Mouse (Mus musculus) embryonic facial prominence, embryonic 13.5 days (tissue): ENCODE data around the gene Kif12. TPM values are rescaled to one million over a fixed set of nuclear protein-coding genes. Genes with fewer than 3 reads are reported as not detected.

Source experiments
- ATAC-seq: fragments of 200-750 bp; cut with Nextera tagmentation; 2 replicates; pipeline ENCODE4 v1.8.0; 2017; ENCODE audit warnings: low read depth; ENCODE audit not compliant: insufficient number of reproducible peaks, insufficient read depth, low FRiP score, low TSS enrichment
- H3K27ac ChIP-seq: fragments of 300-500 bp; sonication (generic); 2 replicates; pipeline ENCODE4 v1.5.1; 2015; ENCODE audit warnings: moderate library complexity, mild to moderate bottlenecking, inconsistent platforms
- H3K27me3 ChIP-seq: fragments of 300-500 bp; sonication (generic); 2 replicates; pipeline ENCODE4 v1.6.1; 2015; ENCODE audit warnings: mild to moderate bottlenecking, inconsistent platforms
- H3K36me3 ChIP-seq: fragments of 300-500 bp; sonication (generic); 2 replicates; pipeline ENCODE4 v1.6.1; 2015; ENCODE audit warnings: mild to moderate bottlenecking, inconsistent platforms
- H3K4me1 ChIP-seq: fragments of 300-500 bp; sonication (generic); 2 replicates; pipeline ENCODE4 v1.6.1; 2015; ENCODE audit warnings: inconsistent platforms
- H3K4me2 ChIP-seq: fragments of 300-500 bp; sonication (generic); 2 replicates; pipeline ENCODE4 v1.6.1; 2015; ENCODE audit warnings: moderate library complexity, mild to moderate bottlenecking, inconsistent platforms
- H3K4me3 ChIP-seq: fragments of 300-500 bp; sonication (generic); 2 replicates; pipeline ENCODE4 v1.5.1; 2015; ENCODE audit warnings: mild to moderate bottlenecking, inconsistent platforms
- H3K9ac ChIP-seq: fragments of 300-500 bp; sonication (generic); 2 replicates; pipeline ENCODE4 v1.6.1; 2015; ENCODE audit warnings: mild to moderate bottlenecking, inconsistent platforms
- H3K9me3 ChIP-seq: fragments of 300-500 bp; sonication (generic); 2 replicates; pipeline ENCODE4 v1.6.1; 2016; ENCODE audit warnings: inconsistent platforms
- WGBS: fragments of 180-500 bp; shearing (Covaris S2); methylation state at CpG from one replicate; pipeline ENCODE4 v1.1.7; 2015; ENCODE audit warnings: mixed read lengths; 5-methylcytosine and 5-hydroxymethylcytosine counted together
- polyA plus RNA-seq: library from polyadenylated mRNA; unstranded; fragments of >200 nt; fragmentation: Nextera tagmentation; extraction: Ambion mirVana; gene quantifications from 2 replicates; pipeline ENCODE4 v1.2.1, GENCODE M21; 2015

The Kif12 gene
- polyA plus RNA-seq, 1 experiment from 2014 or later = not detected

DNA sequence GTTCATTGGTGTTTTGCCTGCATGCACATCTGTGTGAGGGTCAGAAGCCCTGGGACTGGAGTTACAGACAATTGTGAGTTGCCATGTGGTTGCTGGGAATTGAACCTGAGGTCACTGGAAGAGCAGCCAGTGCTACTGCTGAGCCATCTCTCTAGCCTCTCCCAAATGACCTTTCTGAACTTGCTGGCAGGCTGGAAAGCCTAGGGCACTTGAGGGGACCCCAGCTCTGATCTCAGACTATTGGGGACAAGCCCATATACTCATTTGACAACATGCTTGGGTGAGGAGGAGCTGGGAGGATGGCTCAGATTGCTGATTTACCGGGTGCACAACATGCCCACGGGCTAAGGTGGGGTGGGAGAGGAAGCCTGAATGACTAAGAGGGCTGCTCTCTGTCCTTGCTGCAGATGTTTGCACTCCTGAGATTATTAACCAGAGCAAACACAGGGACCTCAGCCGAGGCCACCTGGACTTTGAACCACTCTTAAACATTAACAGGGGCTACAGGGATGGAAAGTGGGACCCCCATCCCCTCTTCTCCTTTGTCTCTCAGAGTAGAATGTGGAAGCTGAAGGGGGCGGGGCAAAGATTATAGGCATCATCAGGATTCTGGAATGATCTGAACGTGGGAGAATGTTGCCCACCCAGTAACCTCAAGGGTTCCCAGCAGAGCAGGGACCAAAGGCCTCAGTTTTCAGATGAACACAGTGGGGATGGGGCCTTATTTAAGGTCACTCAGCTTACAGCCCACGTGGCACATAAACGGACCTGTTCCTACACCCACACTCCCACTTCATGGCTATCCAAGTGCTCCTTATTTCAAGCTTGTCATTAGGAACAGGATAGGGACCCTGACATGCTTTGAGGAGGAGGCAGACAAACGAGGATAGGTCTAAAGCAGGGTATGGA, 15.0 kb downstream of the Kif12 start:
- WGBS = 55% methylated on average over 8 of the region's 8 CpGs
- H3K4me1 ChIP-seq = peaks cover 6% of the 10 kb centered on the region
- H3K9ac ChIP-seq = no peak overlapping the region
- no peak overlapping the region for H3K4me3 ChIP-seq
- no peaks in the 10 kb centered on the region for H3K36me3 ChIP-seq
- H3K27me3 ChIP-seq = no peaks in the 10 kb centered on the region
- H3K9me3 ChIP-seq = no peaks in the 10 kb centered on the region
- no peak overlapping the region for H3K27ac ChIP-seq
- no peak overlapping the region for H3K4me2 ChIP-seq
- no peak for ATAC-seq

DNA sequence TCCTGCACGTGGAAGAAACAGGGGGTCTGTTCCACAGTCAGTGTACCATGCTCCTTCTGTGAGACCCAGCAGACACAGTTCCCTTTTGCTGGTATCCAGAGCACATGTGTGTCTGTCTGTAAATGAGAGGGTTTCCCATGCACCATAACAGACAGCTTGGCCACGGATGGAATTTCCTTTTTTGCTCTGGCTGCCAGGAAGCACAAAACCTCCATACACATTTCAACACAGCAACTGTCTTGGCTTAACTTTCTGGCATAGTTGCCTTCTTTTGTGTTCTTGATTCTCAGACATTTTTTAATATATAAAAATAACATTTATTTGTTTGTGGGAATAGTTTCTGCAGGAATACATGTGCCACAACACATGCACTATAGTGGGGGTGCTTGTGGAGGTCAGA, 16.3 kb downstream of the Kif12 start:
- Histone ChIP-seq H3K4me3 (no peak overlapping the region), H3K27ac (no peak overlapping the region)
- WGBS = 44% methylated on average over 2 of the region's 2 CpGs

DNA sequence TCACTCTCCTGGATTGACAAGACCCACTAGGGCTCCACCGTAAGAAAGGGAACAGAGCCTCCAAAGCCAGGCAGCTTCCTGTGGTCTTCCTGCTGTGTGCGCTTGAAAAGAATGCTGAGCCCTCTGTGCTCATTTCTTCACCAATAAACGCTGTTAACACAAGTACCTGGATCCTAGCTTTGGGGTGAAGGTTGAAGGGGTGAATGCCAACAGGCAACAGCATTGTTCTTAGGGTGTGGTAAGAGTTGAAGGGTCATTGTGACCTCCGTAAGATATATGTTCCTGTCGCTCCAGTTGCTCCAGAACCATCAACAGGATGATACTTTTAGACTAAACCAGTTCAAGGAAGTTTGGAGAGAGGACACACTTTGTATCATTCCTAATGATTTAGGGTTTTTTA, 17.2 kb downstream of the Kif12 start, which contains the start of gene Ambp:
TSS of gene Ambp (minus strand) at position 101 of the 400 bp plus-strand sequence.
- Histone ChIP-seq H3K9ac (no peak within 1 kb of the TSS), H3K27ac (no peak within 1 kb of the TSS), H3K9me3 (no peaks in the 10 kb centered on the region), H3K4me3 (no peak within 1 kb of the TSS), H3K4me2 (no peak within 1 kb of the TSS), H3K4me1 (peaks cover 6% of the 10 kb centered on the region), H3K36me3 (no peaks in the 10 kb centered on the region), H3K27me3 (no peaks in the 10 kb centered on the region)
- WGBS = 58% methylated on average over 5 of the region's 5 CpGs
- no peak for ATAC-seq

More for the DNA sequence above, 16.3 kb downstream of the Kif12 start:
- no peak overlapping the region for H3K4me2 ChIP-seq
- H3K9ac ChIP-seq = no peak overlapping the region
- no peaks in the 10 kb centered on the region for H3K9me3 ChIP-seq
- ATAC-seq = no peak
- no peaks in the 10 kb centered on the region for H3K36me3 ChIP-seq
- peaks cover 6% of the 10 kb centered on the region for H3K4me1 ChIP-seq
- no peaks in the 10 kb centered on the region for H3K27me3 ChIP-seq

DNA sequence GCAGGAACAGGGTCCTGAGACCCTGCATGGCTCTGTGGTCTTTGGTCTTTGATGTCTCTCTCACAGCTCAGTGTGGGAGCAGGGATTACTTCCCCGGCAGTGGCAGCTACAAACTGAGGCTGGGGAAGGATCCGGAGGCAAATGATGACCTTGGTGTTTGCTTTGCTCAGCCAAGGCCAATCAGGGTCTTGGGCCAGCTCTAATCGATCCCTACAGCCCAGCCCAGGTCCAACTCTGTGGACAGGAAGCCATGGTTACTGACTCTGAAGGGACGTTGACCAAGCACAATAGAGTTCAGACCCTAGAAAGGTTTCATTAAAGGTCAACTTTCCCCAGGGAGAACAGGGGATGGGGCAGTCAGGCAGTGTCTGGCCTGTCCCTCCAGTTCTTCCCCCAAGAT, 17.9 kb downstream of the Kif12 start:
- Histone ChIP-seq H3K4me3 (no peak overlapping the region), H3K9me3 (no peaks in the 10 kb centered on the region), H3K27ac (no peak overlapping the region), H3K4me2 (no peak overlapping the region), H3K27me3 (no peaks in the 10 kb centered on the region), H3K36me3 (no peaks in the 10 kb centered on the region), H3K9ac (no peak overlapping the region), H3K4me1 (peaks cover 4% of the 10 kb centered on the region)
- 67% methylated on average over 4 of the region's 4 CpGs for WGBS
- ATAC-seq = no peak

DNA sequence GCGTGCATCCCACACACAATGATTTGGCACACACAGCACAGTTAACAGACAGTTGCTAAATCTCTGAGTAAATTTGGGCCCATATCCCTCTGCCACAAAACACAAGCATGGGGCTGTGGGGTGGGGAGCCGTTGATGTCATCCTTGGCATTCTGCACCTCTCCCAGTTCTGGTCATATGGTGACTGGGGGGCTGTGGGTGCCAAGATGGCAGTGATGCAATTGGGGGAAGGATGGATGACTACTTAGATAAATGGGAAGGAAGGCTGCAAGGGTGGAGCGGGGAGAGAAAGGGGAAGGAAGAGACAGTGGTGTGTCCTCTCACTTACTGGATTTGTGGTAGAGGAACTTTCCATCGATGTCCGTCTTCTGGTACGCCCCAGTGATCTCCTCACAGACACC, 20.8 kb downstream of the Kif12 start:
- H3K4me2 ChIP-seq = no peak overlapping the region
- no peaks in the 10 kb centered on the region; the same call in 1 of the 2 replicates for H3K9me3 ChIP-seq
- WGBS = 92% methylated on average over 6 of the region's 6 CpGs
- peaks cover 4% of the 10 kb centered on the region; the same call in 1 of the 2 replicates for H3K4me1 ChIP-seq
- no peaks in the 10 kb centered on the region for H3K27me3 ChIP-seq
- no peak overlapping the region for H3K27ac ChIP-seq
- no peak overlapping the region for H3K4me3 ChIP-seq
- H3K9ac ChIP-seq = no peak overlapping the region
- no peaks in the 10 kb centered on the region for H3K36me3 ChIP-seq
- no peak for ATAC-seq

DNA sequence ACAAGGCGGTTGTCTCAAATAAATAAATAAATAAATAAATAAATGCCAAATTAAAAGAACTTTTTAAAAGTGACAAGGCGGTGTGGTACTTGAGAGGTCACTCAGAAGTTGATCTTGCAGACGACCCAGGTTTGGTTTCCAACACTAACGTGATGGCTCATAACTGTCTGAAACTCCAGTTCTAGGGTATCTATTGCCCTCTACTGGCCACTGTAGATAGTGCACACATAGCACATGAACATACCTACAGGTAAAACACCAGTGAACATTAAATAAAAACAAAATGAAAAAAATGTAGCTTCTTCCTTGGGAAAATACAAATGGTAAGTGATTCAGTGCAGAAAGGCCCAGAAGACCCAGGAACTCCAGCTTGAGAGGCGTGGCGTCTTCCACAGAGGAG, 24.7 kb downstream of the Kif12 start:
- Histone ChIP-seq H3K27me3 (no peaks in the 10 kb centered on the region), H3K27ac (no peak overlapping the region), H3K4me3 (no peak overlapping the region), H3K4me2 (no peak overlapping the region), H3K36me3 (no peaks in the 10 kb centered on the region), H3K9ac (no peak overlapping the region), H3K4me1 (no peaks in the 10 kb centered on the region), H3K9me3 (no peaks in the 10 kb centered on the region; the same call in 1 of the 2 replicates)
- 95% methylated on average over 6 of the region's 6 CpGs for WGBS
- ATAC-seq = no peak

DNA sequence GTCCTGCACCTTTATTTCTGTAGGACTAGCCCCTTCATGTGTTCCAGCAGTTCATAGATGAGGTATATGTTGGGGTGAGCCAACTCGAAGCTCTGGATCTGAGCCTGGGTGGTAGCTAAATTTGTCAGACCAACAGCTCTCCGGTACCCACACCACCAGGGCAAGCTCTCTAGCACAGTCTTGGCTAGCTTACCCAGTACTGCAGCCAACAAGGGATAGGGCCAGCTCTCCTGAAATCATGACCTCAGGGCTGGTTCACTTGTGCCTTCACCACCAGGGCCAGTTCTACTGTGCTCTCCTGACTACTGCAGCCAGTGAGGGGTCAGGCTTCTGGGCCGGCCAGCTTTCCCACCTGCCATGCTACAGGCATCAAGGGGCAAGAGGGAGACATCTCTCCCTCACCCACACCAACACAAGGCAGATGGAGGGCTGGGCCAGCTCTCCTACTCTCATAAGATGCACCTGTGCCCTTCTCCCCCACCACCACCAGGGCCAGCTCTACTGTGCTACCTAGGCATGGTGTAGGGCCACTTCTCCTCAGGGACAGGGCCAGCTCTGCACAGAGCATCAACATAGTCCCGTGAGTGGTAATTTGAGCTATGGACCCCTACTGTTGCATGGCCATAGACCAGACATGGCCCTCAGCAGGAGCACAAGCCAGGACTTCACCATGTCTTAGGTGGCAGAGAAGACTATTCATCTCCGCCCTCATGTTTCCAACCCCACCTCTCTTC, 41.9 kb downstream of the Kif12 start:
- no peaks in the 10 kb centered on the region for H3K9me3 ChIP-seq
- H3K4me2 ChIP-seq = no peak overlapping the region
- H3K27ac ChIP-seq = no peak overlapping the region
- no peaks in the 10 kb centered on the region for H3K27me3 ChIP-seq
- no peak overlapping the region for H3K4me3 ChIP-seq
- H3K36me3 ChIP-seq = peaks cover 62% of the 10 kb centered on the region
- H3K9ac ChIP-seq = no peak overlapping the region
- 92% methylated on average over 5 of the region's 5 CpGs for WGBS
- ATAC-seq = no peak
- no peaks in the 10 kb centered on the region for H3K4me1 ChIP-seq

DNA sequence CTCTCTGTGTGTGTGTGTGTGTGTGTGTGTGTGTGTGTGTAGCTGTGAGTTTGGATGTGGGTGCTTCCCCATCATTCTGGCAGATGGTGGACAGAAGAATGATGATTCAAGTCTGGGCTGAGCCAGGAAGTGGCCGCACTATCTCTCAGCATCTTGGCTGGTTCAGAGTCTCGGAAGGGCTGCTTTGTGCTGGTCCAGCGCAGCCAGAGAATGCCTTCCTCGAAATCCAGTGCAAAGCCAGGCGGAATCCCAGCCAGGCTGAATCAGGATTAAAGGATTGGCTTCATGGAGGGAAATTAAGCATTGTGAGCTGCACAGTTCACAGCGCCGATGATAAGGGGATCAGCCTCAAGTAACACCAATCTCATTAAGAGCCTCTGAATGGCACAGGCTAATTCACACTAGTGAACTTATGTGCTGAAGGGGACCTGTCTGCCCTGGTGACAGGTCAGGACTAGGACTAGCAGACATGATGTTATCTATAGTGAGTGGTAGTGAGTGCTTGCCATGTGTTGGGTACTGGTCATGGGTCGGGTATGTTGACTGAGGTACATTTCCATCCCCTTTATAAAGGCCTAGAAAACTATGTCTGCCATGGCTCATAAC, 47.0 kb downstream of the Kif12 start:
- Histone ChIP-seq H3K9me3 (no peaks in the 10 kb centered on the region), H3K27ac (no peak overlapping the region), H3K4me2 (no peak overlapping the region), H3K27me3 (no peaks in the 10 kb centered on the region), H3K9ac (no peak overlapping the region), H3K36me3 (peaks cover 62% of the 10 kb centered on the region), H3K4me1 (no peaks in the 10 kb centered on the region), H3K4me3 (no peak overlapping the region)
- 81% methylated on average over 8 of the region's 8 CpGs for WGBS
- ATAC-seq = no peak

DNA sequence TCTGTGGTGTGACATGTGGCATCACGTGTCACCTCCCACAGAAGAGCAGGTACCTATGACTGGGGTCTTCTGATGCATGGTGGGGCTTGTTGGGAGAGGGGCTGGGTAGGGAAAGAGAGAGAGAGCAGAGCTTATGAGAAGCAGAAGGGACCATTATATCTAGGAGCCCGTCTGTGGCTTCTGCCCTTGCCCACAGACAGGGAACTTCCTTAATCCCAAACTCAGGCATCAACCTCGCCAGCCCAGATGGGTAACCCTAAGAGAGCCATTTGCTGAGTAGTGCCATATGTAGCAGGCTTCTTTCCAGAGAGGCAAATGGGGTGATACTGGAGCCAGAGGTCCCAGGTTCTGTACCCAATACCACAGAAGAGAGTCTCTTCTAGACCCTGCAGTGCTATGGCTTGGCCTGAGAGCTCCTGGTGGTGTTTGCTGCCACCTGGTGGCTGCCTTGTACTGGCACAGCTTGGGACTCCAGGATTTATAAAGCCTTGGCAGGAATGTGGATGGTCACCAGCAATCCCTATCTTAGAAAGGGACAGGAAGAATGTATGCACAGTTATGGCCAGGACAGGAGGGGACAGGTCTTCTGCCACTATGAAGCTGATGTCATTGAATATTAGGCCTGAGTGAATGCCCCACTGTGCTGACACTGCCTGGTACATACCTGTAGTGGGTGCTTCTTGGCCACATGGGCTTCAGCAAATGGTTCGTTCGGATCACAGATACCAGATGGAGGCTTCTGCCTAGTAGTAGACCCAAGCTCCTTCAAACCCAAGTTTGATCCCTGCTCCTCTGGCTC, 53.1 kb downstream of the Kif12 start:
- Histone ChIP-seq H3K27me3 (no peaks in the 10 kb centered on the region), H3K9me3 (no peaks in the 10 kb centered on the region), H3K36me3 (peaks cover 70% of the 10 kb centered on the region), H3K4me2 (no peak overlapping the region), H3K9ac (no peak overlapping the region), H3K4me1 (no peaks in the 10 kb centered on the region), H3K27ac (0 out of 2 replicates have a peak overlapping the region, but pooled peaks have one; percentile 6), H3K4me3 (no peak overlapping the region)
- 83% methylated on average over 5 of the region's 5 CpGs for WGBS
- peak; percentile 60; the same call in 1 of the 2 replicates for ATAC-seq
